In the genomic region with DNA sequence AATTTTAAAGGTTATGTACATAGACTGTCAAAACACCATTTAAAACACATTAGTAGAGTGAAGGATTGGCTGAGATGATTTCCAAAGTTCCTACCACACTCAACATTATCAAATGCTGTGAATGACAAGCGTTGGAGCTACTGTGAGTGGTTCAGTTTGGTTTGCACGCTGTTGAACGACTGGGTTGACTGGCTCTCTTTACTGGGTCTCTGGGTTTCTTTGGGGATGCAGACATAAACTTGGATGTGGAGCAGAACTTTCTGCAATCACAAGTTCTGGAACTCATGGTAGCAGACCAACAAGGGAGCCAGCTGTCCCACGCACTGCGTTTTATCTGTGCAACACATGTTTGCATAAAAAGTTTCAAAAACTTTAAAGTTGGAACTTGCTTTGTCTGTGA, we compare ENCODE assay signal across 15 mouse cellular contexts.
"Had no signal": no experiment of that assay in that cellular context is flagged by ENCODE, and none has a peak within 500 bp of the region (broad histone marks: within the 10 kb centered on the region; RNA-seq: fewer than 3 reads in every experiment).

No protein-coding gene starts in this region.

- H3K4me3 ChIP-seq: limb, embryonic 12.5 days; limb, embryonic 15.5 days had no signal

- H3K27ac ChIP-seq: limb, embryonic 12.5 days; limb, embryonic 15.5 days; liver, embryonic 14.5 days; macrophage had no signal

- H3K9me3 ChIP-seq: limb, embryonic 12.5 days; limb, embryonic 15.5 days had no signal

- H3K36me3 ChIP-seq: limb, embryonic 12.5 days; limb, embryonic 15.5 days had no signal

- DNase-seq: kidney, adult 18-20 months; kidney, adult 9 months; kidney, postnatal 14 days; kidney, postnatal 4 days; left cerebral cortex, postnatal 4 days; liver, postnatal 0 days; lung, postnatal 14 days; midbrain, embryonic 14.5 days; thymus, adult 18-20 months; thymus, postnatal 36 days had no signal

- H3K9ac ChIP-seq: limb, embryonic 12.5 days; limb, embryonic 15.5 days; liver, embryonic 14.5 days; liver, postnatal 0 days had no signal

- ATAC-seq: liver, postnatal 0 days had no signal

- H3K4me1 ChIP-seq: limb, embryonic 15.5 days had no signal

- H3K27me3 ChIP-seq: limb, embryonic 12.5 days; limb, embryonic 15.5 days had no signal

- H3K4me2 ChIP-seq: limb, embryonic 12.5 days; limb, embryonic 15.5 days; liver, embryonic 11.5 days had no signal
